Comparison of ENCODE assay signal across 18 mouse cellular contexts in the genomic region with DNA sequence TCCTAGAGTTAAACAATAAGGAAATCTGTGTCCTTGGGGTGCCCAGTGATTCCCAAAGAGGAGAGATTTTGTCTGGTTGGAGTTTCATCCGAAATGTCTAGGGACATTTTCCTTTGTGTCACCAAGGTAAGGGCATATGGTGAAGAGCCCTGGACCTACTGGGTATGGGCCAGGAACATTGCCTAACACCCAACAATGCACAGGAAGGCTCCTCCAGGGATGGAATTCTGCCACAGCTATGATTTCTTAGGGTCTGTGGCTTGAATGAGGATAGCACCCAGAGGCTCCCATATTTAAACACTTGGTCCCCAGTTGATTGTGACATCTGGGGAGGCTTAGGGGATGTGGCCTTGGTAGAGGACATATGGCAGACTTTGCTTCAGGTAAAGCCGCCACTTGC. TPM values are rescaled to one million over a fixed set of nuclear protein-coding genes. Genes with fewer than 3 reads are reported as not detected.
DNase-seq lines count a peak whose midpoint lies in the region; ATAC-seq lines count a peak whose summit lies in the region.
"Had no signal": no experiment of that assay in that cellular context is flagged by ENCODE, and none has a peak within 500 bp of the region (broad histone marks: within the 10 kb centered on the region; RNA-seq: fewer than 3 reads in every experiment).

No protein-coding gene starts in this region.

- H3K9ac ChIP-seq in heart, embryonic 12.5 days = peak overlapping the region; percentile 53
- H3K9ac ChIP-seq in heart, embryonic 16.5 days (ENCODE audit: low read length) = no peak overlapping the region
- H3K9ac ChIP-seq: forebrain, embryonic 13.5 days; forebrain, postnatal 0 days; hindbrain, embryonic 15.5 days had no signal

- H3K4me2 ChIP-seq in heart, embryonic 12.5 days = peak overlapping the region; percentile 62
- H3K4me2 ChIP-seq in heart, embryonic 16.5 days (ENCODE audit: low read depth, low read length) = peak overlapping the region; percentile 72
- H3K4me2 ChIP-seq: forebrain, embryonic 13.5 days; hindbrain, embryonic 15.5 days had no signal

- intact Hi-C loops in heart, postnatal 25 days (cut with DNase I) = no loop called here

- WGBS in heart, embryonic 12.5 days = 69% methylated on average over 2 of the region's 2 CpGs
- 75% methylated on average over 2 of the region's 2 CpGs for WGBS in heart, embryonic 16.5 days

- H3K27me3 ChIP-seq in heart, embryonic 12.5 days (replicated peaks) = no peaks in the 10 kb centered on the region
- no peaks in the 10 kb centered on the region for H3K27me3 ChIP-seq in heart, embryonic 16.5 days (ENCODE audit: control insufficient read depth, insufficient read depth, low read length)
- H3K27me3 ChIP-seq: forebrain, embryonic 13.5 days; hindbrain, embryonic 15.5 days had no signal

- DNase-seq in cerebellum, postnatal 25 days = peak; percentile 47 to 50
- no peak for DNase-seq in cerebellum, adult 11-12 months
- no peak for DNase-seq in heart, postnatal 25 days (ENCODE audit: low spot score)
- DNase-seq in heart, postnatal 4 days = no peak
- DNase-seq in brain, adult 2 months (ENCODE audit: low read depth, low spot score) = peak; percentile 61
- DNase-seq in thymus, postnatal 4 days = no peak
- DNase-seq: adrenal gland, adult 2 months; adrenal gland, postnatal 25 days; forebrain, postnatal 0 days; gastrocnemius, postnatal 14 days; kidney, adult 11 months; kidney, adult 9 months had no signal

- H3K27ac ChIP-seq in heart, embryonic 12.5 days (ENCODE audit: poor library complexity, severe bottlenecking) = peak overlapping the region; percentile 69
- peak overlapping the region; percentile 93 for H3K27ac ChIP-seq in heart, embryonic 16.5 days (ENCODE audit: low read length)
- H3K27ac ChIP-seq: embryonic facial prominence, embryonic 10.5 days; forebrain, embryonic 13.5 days; hindbrain, embryonic 15.5 days; kidney, postnatal 0 days had no signal

- H3K4me1 ChIP-seq in heart, embryonic 12.5 days (replicated peaks) = peaks cover 71% of the 10 kb centered on the region
- H3K4me1 ChIP-seq in heart, embryonic 16.5 days (ENCODE audit: control insufficient read depth, insufficient read depth, low read length) = peaks cover 62% of the 10 kb centered on the region

- peak overlapping the region; percentile 26 for H3K4me3 ChIP-seq in heart, embryonic 12.5 days
- peak overlapping the region; percentile 18 for H3K4me3 ChIP-seq in heart, embryonic 16.5 days (ENCODE audit: low read length)
- H3K4me3 ChIP-seq: embryonic facial prominence, embryonic 10.5 days; forebrain, embryonic 13.5 days; hindbrain, embryonic 15.5 days had no signal

- H3K9me3 ChIP-seq in heart, embryonic 12.5 days (replicated peaks) = no peaks in the 10 kb centered on the region
- H3K9me3 ChIP-seq in heart, embryonic 16.5 days (replicated peaks; ENCODE audit: control insufficient read depth, low read length) = no peaks in the 10 kb centered on the region
- H3K9me3 ChIP-seq: embryonic facial prominence, embryonic 10.5 days; forebrain, embryonic 13.5 days; hindbrain, embryonic 15.5 days had no signal

- peaks cover 92% of the 10 kb centered on the region for H3K36me3 ChIP-seq in heart, embryonic 12.5 days
- peaks cover 22% of the 10 kb centered on the region for H3K36me3 ChIP-seq in heart, embryonic 16.5 days (ENCODE audit: control insufficient read depth, insufficient read depth)
- H3K36me3 ChIP-seq: hindbrain, embryonic 15.5 days had no signal

- ATAC-seq in heart, embryonic 12.5 days (ENCODE audit: insufficient number of reproducible peaks, low FRiP score) = no peak
- ATAC-seq in heart, embryonic 16.5 days (replicated peaks; ENCODE audit: extremely low read depth, insufficient read depth, low FRiP score) = no peak
- ATAC-seq: forebrain, embryonic 13.5 days; forebrain, postnatal 0 days had no signal

RNA-seq across cellular contexts. Expression of a gene that starts 6.1 kb away (rescaled TPM):
- 293 and 312 TPM in 2 replicates for polyA plus RNA-seq in heart, embryonic 12.5 days (2016; fragmentation: Nextera tagmentation; extraction: Ambion mirVana)
- 100 to 1,000 TPM in 1 of 2 experiments, 10 to 100 TPM in 1; 99.0 to 108 TPM for total RNA-seq in heart, postnatal 25 days (2021)
- polyA plus RNA-seq in heart, embryonic 16.5 days (2015; fragmentation: Nextera tagmentation; extraction: Ambion mirVana) = 98.0 and 133 TPM in 2 replicates
- total RNA-seq in heart, postnatal 4 days (2021) = 100 to 1,000 TPM; 318 TPM

Comparison
In these comparisons a context has a peak if more than half of its experiments do, and no peak if none do; other contexts are left out.
1. DNase-seq: peak in cerebellum, postnatal 25 days (2 of 2) and brain, adult 2 months (single experiment); none in cerebellum, adult 11-12 months (single experiment), heart, postnatal 25 days (single experiment), heart, postnatal 4 days (single experiment) and thymus, postnatal 4 days (single experiment).